Mouse (Mus musculus): ENCODE measurements around the gene Rpl38. TPM values are rescaled to one million over a fixed set of nuclear protein-coding genes. Genes with fewer than 3 reads are reported as not detected.

Gene Rpl38
- polyA plus RNA-seq, 1 experiment: 1,828 TPM

DNA sequence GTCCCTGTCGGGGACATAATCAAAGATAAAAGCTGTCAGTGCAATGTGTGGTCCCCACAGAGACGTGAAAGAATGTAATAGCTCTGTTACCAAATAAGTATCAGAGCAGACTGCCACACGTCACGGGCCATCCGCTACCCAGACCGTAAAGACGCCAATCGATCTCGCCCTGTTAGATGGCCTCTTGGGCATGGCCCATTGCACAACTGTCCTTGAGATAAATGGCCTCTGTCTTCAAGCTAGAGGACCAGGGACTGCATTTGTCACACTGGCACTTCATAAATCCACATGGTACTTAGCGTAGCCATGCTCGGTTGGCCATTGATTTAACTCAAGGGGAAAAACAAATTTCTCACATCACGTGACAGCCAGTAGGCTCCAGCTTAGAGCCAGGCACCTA lies 43.5 kb downstream of the Rpl38 start:
- Histone ChIP-seq H3K4me3 (ENCODE audit: insufficient read depth, low read length) (no peak overlapping the region), H3K4me1 (ENCODE audit: control insufficient read depth, insufficient read depth, low read length) (no peaks in the 10 kb centered on the region), H3K27ac (ENCODE audit: insufficient read depth, low read length) (no peak overlapping the region)
- no peak for TF ChIP-seq POLR2A (IDR thresholded peaks at IDR 0.05; ENCODE audit: extremely low read depth, insufficient read depth, low read length)
- no peak for TF ChIP-seq CTCF (IDR thresholded peaks at IDR 0.05; ENCODE audit: extremely low read depth, insufficient read depth, low read length)

- no peaks in the 10 kb centered on the region for H3K4me1 ChIP-seq (ENCODE audit: control insufficient read depth, insufficient read depth, low read length)
- no peak overlapping the region for H3K27ac ChIP-seq (ENCODE audit: insufficient read depth, low read length)
- no peak for TF ChIP-seq CTCF (IDR thresholded peaks at IDR 0.05; ENCODE audit: extremely low read depth, insufficient read depth, low read length)
- TF ChIP-seq POLR2A (IDR thresholded peaks at IDR 0.05; ENCODE audit: extremely low read depth, insufficient read depth, low read length): no peak
- no peak overlapping the region for H3K4me3 ChIP-seq (ENCODE audit: insufficient read depth, low read length)
Measured at GRCm38 (mm10) chr11:114714526-114714925, 46.2 kb downstream of the Rpl38 start.

DNA sequence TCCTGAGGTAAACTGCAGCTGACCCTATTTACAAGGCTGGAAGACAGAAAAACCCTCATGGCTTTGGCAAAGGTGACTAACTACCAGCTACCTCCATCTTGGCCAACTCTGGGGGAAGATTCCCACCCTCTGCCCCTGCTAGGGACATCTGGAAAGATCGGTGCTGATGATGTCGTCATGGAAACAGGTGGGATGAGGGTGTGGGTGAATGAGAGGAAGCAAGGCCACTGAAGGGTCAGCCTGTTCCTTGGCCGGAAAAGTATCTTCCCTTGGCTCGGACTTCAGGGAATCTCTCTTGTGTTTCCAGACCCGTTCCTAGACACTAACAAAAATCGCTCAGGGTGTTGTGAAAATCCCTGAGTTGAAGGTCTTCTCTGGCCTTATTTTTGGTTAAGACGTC lies 47.2 kb downstream of the Rpl38 start:
- no peak for TF ChIP-seq POLR2A (IDR thresholded peaks at IDR 0.05; ENCODE audit: extremely low read depth, insufficient read depth, low read length)
- no peak for TF ChIP-seq CTCF (IDR thresholded peaks at IDR 0.05; ENCODE audit: extremely low read depth, insufficient read depth, low read length)

GRCm38 (mm10) chr11:114720535-114720934 lies 52.2 kb downstream of the Rpl38 start:
- TF ChIP-seq POLR2A (IDR thresholded peaks at IDR 0.05; ENCODE audit: extremely low read depth, insufficient read depth, low read length): no peak
- TF ChIP-seq CTCF (IDR thresholded peaks at IDR 0.05; ENCODE audit: extremely low read depth, insufficient read depth, low read length): no peak
- no peaks in the 10 kb centered on the region for H3K4me1 ChIP-seq (ENCODE audit: control insufficient read depth, insufficient read depth, low read length)
- H3K27ac ChIP-seq (ENCODE audit: insufficient read depth, low read length): no peak overlapping the region
- no peak overlapping the region for H3K4me3 ChIP-seq (ENCODE audit: insufficient read depth, low read length)

More for the DNA sequence above, 47.2 kb downstream of the Rpl38 start:
- Histone ChIP-seq H3K27ac (ENCODE audit: insufficient read depth, low read length) (no peak overlapping the region), H3K4me3 (ENCODE audit: insufficient read depth, low read length) (no peak overlapping the region), H3K4me1 (ENCODE audit: control insufficient read depth, insufficient read depth, low read length) (no peaks in the 10 kb centered on the region)

Other genes with a start within 250 kb of the Rpl38 start
- 29.1 and 33.1 TPM in 2 replicates for gene Ttyh2, start 6.9 kb downstream of the Rpl38 start, polyA plus RNA-seq (2012; rRNA removed)
- gene Dnaic2, start 58.9 kb downstream of the Rpl38 start, polyA plus RNA-seq (2012; rRNA removed): 2.0 and 2.9 TPM in 2 replicates
- 4.8 and 5.5 TPM in 2 replicates for gene Kif19a, start 96.9 kb downstream of the Rpl38 start, polyA plus RNA-seq (2012; rRNA removed)
- 50.7 and 56.1 TPM in 2 replicates for gene Btbd17, start 127.4 kb downstream of the Rpl38 start, polyA plus RNA-seq (2012; rRNA removed)
- gene Gpr142, start 130.4 kb downstream of the Rpl38 start, polyA plus RNA-seq (2012; rRNA removed): not detected in 2 replicates
- gene Gprc5c, start 182.6 kb downstream of the Rpl38 start, polyA plus RNA-seq (2012; rRNA removed): 4.2 and 4.3 TPM in 2 replicates
- 0.81 and 0.88 TPM in 2 replicates for gene Cd300a, start 221.5 kb downstream of the Rpl38 start, polyA plus RNA-seq (2012; rRNA removed)